Mouse (Mus musculus) thymus, postnatal 14 days (tissue): ENCODE results near the gene Nfe2l2.
"Not testable (repeated sequence)": the region's sequence is repeated elsewhere in the genome, so short reads cannot be mapped to it uniquely, and the experiment has no call there.

ENCODE experiments used
- DNase-seq: peaks from one replicate; pipeline ENCODE4 v3.0.0; 2021

Gene Nfe2l2

DNA sequence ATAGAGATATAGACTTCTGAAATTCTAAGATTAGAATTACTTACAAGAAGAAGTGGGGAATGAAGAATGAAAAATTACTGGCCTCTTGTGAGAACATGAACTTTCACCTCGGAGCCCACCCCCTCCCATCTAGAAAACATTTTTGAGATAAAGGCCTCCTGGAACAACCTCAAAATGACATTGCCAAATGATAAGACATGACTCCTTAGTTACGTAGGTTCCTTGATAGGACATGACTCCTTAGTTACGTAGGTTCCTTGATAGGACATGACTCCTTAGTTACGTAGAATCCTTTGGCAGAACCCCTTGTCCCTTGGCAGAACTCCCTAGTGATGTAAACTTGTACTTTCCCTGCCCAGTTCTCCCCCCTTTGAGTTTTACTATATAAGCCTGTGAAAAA lies 62.1 kb downstream of the Nfe2l2 start:
- not testable (repeated sequence) for DNase-seq

DNA sequence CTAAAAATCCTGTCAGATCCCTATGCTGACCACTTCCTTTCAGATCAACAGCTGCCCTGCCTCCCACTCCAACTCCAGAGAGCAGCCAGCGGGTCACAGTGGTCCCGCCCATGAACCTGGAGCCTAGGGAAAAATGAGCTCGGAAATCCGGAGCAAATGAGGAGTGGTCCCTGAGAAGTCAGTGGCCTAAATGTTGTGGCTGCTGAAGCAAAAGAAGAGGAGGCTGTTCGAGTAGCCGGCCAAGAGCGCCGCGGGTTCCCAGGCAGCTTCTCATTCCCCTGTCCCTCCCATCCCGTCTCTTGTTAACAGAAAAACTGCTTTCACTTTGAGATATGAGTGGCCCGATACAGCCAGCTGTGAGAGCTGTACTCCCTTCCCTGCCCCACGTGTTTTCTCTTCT lies 64.9 kb downstream of the Nfe2l2 start:
- DNase-seq: not testable (repeated sequence)

DNA sequence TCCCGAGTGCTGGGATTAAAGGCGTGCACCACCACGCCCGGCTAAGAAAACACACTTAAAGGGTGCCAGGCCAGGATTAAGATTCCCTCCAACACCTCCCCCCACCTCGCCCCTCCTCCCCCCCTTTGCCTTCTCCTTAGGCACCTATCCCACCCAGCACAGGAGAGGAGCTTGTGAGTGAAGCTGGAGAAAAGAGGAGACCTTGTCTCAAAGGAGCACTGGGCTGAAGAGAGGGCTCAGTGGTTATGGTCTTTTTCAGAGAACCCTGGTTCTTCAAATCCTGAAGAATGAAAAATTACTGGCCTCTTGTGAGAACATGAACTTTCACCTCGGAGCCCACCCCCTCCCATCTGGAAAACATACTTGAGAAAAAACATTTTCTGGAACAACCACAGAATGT lies 66.6 kb downstream of the Nfe2l2 start:
- not testable (repeated sequence) for DNase-seq

DNA sequence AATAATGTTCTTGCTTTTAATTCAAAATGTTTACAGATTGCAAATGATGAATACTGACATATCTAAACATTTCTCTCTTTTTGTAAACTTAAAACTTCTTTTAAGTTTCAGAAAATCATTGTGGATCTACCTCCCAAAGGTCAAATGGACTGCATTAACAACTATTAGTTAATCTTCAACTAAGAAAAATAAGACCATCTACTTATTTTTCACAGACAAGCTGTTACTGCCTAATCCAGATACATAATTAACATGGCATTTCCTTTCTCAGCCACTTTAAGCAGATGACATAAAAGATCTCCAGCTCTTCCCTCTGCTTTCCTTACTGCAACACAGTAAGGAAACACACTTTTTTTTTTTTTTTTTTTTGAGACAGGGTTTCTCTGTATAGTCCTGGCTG lies 67.1 kb downstream of the Nfe2l2 start:
- no peak for DNase-seq

DNA sequence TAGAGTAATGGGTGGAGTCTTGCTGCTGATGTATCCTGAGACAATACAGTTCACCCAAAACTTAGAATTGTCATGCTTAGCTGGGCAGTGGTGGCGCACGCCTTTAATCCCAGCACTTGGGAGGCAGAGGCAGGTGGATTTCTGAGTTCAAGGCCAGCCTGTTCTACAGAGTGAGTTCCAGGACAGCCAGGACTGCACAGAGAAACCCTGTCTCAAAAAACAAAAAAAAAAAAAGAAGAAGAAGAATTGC lies 67.5 kb downstream of the Nfe2l2 start:
- not testable (repeated sequence) for DNase-seq

DNA sequence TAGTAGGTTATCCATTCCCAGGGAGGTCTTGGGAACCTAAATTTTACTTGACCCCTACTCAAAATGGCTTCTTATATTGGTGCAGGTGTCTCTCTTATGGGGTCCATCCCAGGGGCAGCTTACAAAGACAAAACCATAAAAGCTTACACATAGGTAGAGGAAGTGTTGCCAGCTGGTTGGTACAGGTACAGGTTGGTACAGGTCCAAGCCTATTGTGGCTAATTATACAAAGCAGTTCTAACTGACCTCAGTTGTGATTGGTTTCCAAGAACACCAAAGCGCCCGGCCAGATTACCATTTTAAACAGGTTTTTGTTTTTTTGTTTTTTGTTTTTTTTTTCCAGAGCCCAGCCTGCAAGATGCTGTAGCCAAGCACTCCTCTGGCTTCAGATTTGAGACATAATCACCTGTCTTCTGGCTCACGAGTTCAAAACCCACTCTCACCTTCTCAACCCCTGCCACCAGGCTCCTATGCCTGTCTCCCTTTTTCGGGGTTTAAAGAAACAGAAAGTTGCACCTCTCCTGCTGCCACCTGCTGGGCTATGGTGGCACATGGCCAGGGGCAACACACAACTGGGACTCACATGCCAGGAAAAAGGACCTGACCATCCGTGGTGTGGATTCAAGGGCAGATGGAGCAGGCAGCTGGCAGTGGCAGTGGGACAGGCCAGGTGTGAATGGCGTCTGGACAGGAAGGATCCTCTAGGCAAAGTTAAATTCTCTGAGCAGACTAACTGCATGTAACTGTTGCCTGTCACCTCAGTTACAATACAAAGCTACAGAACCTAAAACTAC lies 68.0 kb downstream of the Nfe2l2 start:
- DNase-seq: peak; percentile 76

DNA sequence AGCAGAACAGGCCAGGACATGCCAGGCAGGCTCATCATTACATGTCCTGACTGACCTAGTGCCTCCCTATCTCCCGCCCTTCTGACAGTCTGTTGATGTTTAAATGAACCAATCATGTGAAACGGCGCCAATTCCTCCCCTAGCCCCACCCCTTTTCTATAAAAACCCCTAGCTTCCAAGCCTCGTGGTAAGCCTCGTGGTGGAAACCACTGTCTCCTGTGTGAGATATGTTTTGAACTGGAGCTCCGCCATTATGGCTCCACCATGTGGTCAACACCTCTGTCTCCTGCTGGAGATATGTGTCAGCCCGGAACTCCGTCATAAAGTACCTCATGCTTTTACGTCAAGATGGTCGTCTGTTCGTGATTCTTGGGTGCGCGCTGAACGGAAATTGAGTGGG lies 70.0 kb downstream of the Nfe2l2 start:
- not testable (repeated sequence) for DNase-seq

DNA sequence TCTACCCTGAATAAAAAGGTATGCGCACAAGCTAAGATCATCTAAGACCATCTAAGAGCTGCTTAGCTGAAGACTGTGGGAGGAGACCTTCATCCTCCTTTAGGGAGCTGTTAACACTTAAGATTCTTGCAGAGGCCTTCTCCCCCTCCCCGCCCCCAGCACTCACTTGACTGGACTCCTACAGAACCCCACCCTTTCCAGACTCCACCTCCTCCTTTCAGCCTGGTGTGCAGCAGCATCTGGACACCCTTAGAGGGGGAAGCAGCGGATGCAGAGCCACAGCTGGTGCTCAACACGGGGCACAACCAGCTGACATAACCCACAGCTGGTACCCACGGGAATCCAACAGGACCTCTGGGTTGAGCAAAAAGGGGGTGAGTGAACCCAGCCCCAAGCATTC lies 70.7 kb downstream of the Nfe2l2 start:
- peak; percentile 26 for DNase-seq

DNA sequence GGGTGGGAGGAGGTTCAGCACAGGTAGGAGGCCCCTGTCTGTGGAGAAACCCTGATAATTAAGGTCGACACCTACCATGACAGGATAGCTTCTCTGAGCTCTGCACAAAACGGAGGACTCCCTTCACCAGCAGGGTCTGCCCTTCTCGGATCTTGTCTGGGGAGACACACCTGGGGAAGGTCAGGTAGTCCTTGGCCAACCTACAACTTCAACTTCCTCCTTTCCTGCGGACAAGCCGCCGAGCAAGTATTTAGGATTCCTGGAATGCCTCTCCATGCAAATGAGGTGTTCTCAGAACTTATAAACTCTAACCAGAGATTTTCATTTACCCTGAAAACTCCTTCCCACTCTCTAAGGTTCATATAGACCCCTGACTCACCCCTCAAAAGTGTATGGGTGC lies 71.1 kb downstream of the Nfe2l2 start:
- no peak for DNase-seq

DNA sequence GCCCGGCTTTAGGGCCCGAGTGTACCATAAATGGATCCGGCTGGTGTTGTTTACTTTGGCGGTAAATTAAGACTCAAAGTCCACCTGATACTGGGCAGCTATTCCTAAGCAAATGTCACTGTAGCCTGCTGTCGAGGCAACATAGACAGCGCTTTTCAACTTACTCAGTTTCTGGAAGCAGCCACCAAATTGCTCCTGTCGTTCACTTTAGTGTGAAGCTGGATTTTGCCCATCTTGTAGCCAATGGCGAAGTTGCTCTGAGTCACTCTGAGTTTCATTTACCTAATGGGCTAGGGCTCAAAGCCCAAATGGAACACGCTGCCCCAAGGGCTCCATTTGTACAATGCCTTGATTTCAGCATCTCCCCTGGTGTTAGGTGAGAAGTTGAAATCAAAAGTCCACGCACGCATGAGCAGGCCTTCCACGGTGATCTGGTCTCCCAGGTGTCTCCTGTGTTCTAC lies 71.7 kb downstream of the Nfe2l2 start:
- DNase-seq: no peak

DNA sequence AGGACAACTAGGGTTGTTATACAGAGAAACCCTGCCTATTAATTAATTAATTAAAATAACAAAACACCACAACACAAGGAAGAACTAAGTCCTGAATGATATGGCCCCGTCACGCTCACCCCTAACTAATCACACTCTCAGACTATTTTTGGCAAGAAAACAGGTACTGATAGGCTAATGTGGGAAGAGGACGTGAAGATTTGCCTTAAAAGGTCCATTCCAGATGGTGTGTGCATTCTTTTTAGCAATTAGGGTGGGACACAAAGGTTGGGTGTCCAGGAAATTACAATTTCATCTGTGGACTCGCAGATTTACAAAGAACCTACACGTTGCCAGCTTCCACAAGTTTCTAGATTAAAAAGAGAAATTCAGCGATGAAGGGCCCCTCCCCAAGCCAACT lies 72.4 kb downstream of the Nfe2l2 start:
- DNase-seq: no peak

DNA sequence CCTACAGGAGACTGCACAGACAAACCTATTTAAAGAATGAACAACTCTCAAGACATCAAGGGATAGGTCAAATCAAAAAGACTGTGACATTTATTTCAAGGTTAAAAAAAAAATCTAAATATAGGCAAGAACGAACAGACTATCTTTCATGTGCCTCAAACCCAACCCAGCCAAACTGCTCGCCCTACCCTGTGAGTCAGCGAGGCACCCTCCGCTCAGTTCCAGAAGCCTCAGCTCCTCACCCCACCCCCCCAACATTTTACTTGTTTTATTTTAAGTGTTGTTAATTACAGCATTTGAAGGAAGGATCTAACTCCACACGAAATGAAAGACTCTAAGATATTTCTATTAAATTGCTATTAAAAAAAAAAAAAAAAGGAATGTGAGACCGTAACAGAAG lies 73.0 kb downstream of the Nfe2l2 start:
- no peak for DNase-seq

DNA sequence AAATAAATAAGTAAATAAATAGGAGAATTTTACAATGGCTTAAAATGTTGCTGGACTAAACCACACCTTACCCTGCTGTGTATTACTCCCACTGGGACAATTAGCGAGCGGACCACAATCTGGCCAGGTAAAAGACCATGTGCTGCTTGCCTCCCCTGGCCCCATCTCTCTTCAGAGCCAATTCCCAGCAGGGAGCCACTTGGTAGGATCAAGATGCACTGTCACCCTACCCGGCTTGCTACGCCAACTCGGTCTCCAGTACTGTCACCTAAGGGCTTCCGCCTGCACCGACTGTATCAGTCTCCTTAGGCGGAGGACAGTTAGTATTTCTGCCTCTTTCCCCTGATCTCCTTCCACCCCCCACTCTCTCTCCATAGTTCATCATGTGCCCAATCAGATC lies 76.0 kb downstream of the Nfe2l2 start:
- no peak for DNase-seq

DNA sequence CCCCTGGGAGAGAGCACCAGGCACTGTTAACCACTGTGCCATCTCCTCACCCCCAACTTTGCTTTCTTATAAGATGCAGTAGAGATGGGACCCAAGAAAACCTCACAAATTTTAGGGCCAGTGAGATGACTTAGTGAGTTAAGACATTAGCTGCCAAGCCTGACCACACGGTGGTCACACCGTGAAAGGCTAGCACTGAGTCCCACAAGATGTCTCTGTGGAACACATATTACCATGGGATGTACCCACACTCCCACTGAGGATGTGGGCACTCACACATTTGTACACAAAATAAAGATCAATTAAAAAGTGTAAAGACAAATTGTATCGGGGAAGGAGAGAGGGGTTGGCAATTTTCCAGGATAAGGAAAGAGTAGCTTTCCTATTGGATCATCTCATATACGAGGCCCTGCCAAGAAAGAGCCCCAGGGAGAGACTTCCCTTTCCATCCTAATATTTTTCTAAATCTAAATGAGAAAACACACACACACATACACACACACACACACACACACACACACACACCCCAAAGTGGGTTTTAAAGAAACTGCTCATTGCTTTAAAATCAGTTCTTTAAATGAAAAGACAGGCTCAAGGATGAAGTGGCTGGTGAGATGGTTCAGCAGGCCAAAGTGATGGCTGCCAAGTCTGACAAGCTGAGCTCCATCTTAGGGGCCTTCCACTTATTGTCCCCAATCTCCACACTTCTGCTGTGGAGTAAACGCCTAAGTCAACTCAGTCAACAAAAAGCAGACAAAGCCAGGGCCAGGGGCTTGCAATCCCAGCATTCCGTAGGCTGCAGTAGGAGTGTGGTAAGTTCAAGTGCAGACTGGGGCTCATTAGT lies 77.6 kb downstream of the Nfe2l2 start:
- no peak for DNase-seq
